Mouse (Mus musculus) CH12.LX (cell line): Measurements from ENCODE around the gene Pitx2.

Experiments
- CTCF ChIP-seq, 2 experiments: IDR thresholded peaks in 1 of 2; conservative IDR thresholded peaks in 1 of 2; 2 replicates each; pipeline ENCODE4 v1.5.1; 2011 to 2012; ENCODE audit warnings: low read depth in 2 of 2, low read length in 2 of 2, improper control_type of control experiment in 1 of 2, inconsistent platforms in 1 of 2, mild to moderate bottlenecking in 1 of 2, moderate library complexity in 1 of 2
- ELF1 ChIP-seq: IDR thresholded peaks from 2 replicates; pipeline ENCODE4 v1.6.1; 2014; ENCODE audit warnings: low read depth, mild to moderate bottlenecking, inconsistent platforms, low read length, improper control_type of control experiment
- EP300 ChIP-seq: IDR thresholded peaks from 2 replicates; pipeline ENCODE4 v1.6.1; 2011; ENCODE audit warnings: low read length, improper control_type of control experiment
- POLR2A ChIP-seq: IDR thresholded peaks from 2 replicates; pipeline ENCODE4 v1.6.1; 2011; ENCODE audit warnings: low read depth, mild to moderate bottlenecking, improper control_type of control experiment, low read length
- POLR2AphosphoS2 ChIP-seq: IDR thresholded peaks from 2 replicates; pipeline ENCODE4 v1.6.1; 2011; ENCODE audit warnings: low read depth, low read length, improper control_type of control experiment
- TBP ChIP-seq: conservative IDR thresholded peaks from 2 replicates; pipeline ENCODE4 v1.6.1; 2011; ENCODE audit warnings: low read depth, low read length, improper control_type of control experiment

- no peak for TF ChIP-seq TBP
- no peak for TF ChIP-seq POLR2A
- no peak for TF ChIP-seq CTCF (conservative IDR thresholded peaks at IDR 0.05 in 1 of 2, IDR thresholded peaks at IDR 0.05 in 1 of 2; ENCODE audit: low read depth in 2 of 2, low read length in 2 of 2)
- TF ChIP-seq EP300: no peak
- TF ChIP-seq POLR2AphosphoS2: no peak
- no peak for TF ChIP-seq ELF1
Measured at GRCm38 (mm10) chr3:129226681-129227080, 27.0 kb downstream of the Pitx2 start.
